8 mouse cellular contexts compared by ENCODE assay signal in the genomic region with DNA sequence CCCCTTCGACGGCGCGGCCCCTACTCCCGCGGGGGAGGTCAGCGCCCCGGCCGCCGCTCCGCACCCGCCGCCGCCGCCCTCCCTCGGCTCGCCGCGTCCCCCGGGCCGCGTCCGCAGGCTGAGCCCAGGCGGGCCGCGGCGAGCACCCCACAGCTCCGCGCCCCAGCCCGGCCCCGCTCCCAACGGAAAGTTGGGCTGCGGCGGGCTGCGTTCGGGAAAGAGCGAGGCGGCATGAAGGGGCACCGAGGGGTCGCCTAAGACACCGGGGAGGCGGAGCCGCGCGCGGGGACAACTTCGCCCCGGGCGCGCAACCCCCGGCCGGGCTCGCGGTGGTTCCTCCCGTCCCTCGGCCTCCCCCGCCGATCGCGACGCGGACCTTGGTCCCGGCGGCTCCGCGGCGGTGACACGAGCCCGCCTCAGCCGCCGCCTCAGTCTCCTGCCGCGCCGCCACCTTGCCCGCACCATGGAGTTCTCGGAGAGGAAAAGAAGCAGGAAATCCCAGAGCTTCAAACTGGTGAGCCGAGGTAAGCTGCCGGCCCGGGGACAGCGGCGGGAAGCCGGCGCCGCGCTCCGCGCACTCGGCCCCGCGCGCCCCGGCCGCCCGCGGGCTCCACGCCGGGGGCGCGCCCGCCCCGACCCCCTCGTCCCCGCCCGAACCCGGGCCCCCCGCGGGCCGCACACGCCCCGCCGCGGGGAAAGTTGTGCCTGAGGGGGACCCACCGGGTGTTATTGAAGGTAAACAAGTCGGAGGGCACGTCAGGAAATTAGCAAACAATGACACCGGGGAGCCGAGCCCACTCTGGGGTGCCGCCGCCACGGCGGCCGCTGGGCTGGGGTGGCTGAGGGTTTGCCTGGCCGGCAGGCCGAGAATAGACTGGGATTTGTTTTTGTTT. TPM values are rescaled to one million over a fixed set of nuclear protein-coding genes. Genes with fewer than 3 reads are reported as not detected.
DNase-seq lines count a peak whose midpoint lies in the region; ATAC-seq and TF ChIP-seq lines count a peak whose summit lies in the region.

TSS of gene Bend7 (plus strand) at position 63 of the 893 bp plus-strand sequence.

- peak; percentile 77 for ATAC-seq in forebrain, embryonic 12.5 days (ENCODE audit: low FRiP score)
- ATAC-seq in stomach, postnatal 0 days (ENCODE audit: low FRiP score, low TSS enrichment) = peak; percentile 87

- DNase-seq in MN1 (ENCODE audit: low spot score) = peak; percentile 13
- peak; percentile 18 to 30 for DNase-seq in adrenal gland, postnatal 4 days (ENCODE audit: low spot score in 2 of 2)
- peak; percentile 58 for DNase-seq in hindbrain, embryonic 10.5 days (ENCODE audit: low spot score)
- peak; percentile 5 to 15 for DNase-seq in left cerebral cortex, postnatal 36 days (ENCODE audit: low spot score in 2 of 2)
- DNase-seq in mesoderm, embryonic 11.5 days (ENCODE audit: low read depth, low spot score) = peak; percentile 28
- peak; percentile 70 for DNase-seq in stomach, postnatal 0 days (ENCODE audit: low spot score)
- no peak for DNase-seq in B cell, adult 2 months

- no peak for TF ChIP-seq EP300 in stomach, postnatal 0 days (optimal IDR thresholded peaks at IDR 0.05)

- no peaks in the 10 kb centered on the region for H3K36me3 ChIP-seq in forebrain, embryonic 12.5 days (replicated peaks)
- no peaks in the 10 kb centered on the region for H3K36me3 ChIP-seq in hindbrain, embryonic 10.5 days
- H3K36me3 ChIP-seq in stomach, postnatal 0 days (ENCODE audit: control insufficient read depth, insufficient read depth, low read length) = no peaks in the 10 kb centered on the region

- peaks cover 26% of the 10 kb centered on the region for H3K27me3 ChIP-seq in forebrain, embryonic 12.5 days
- H3K27me3 ChIP-seq in hindbrain, embryonic 10.5 days (ENCODE audit: insufficient read depth, poor library complexity, severe bottlenecking) = peaks cover 35% of the 10 kb centered on the region
- no peaks in the 10 kb centered on the region for H3K27me3 ChIP-seq in stomach, postnatal 0 days (ENCODE audit: control insufficient read depth, insufficient read depth, low read length)

- H3K27ac ChIP-seq in forebrain, embryonic 12.5 days = peak within 1 kb of the TSS; percentile 69
- H3K27ac ChIP-seq in hindbrain, embryonic 10.5 days = peak within 1 kb of the TSS; percentile 90
- H3K27ac ChIP-seq in stomach, postnatal 0 days (replicated peaks) = peak within 1 kb of the TSS; percentile 77

- H3K9ac ChIP-seq in forebrain, embryonic 12.5 days = peak within 1 kb of the TSS; percentile 75
- peak within 1 kb of the TSS; percentile 78 for H3K9ac ChIP-seq in stomach, postnatal 0 days (ENCODE audit: low read length)

- peak within 1 kb of the TSS; percentile 88 for H3K4me2 ChIP-seq in forebrain, embryonic 12.5 days
- peak within 1 kb of the TSS; percentile 85 for H3K4me2 ChIP-seq in stomach, postnatal 0 days (replicated peaks; ENCODE audit: low read depth)

- intact Hi-C loops in left cerebral cortex, postnatal 36 days (cut with DNase I) = loop anchor here (5.0 kb wide), 1 partner anchor 66 kb away; the partner anchor contains the start of gene Prpf18

- under 1% methylated on average over 96 of the region's 124 CpGs for WGBS in forebrain, embryonic 12.5 days
- WGBS in hindbrain, embryonic 10.5 days = under 1% methylated on average over 119 of the region's 124 CpGs
- WGBS in stomach, postnatal 0 days = under 1% methylated on average over 89 of the region's 124 CpGs

- H3K4me1 ChIP-seq in forebrain, embryonic 12.5 days = peaks cover 16% of the 10 kb centered on the region
- peaks cover 17% of the 10 kb centered on the region; the same call in 1 of the 2 replicates for H3K4me1 ChIP-seq in hindbrain, embryonic 10.5 days (replicated peaks)
- no peaks in the 10 kb centered on the region; the same call in 1 of the 2 replicates for H3K4me1 ChIP-seq in stomach, postnatal 0 days (replicated peaks; ENCODE audit: control insufficient read depth, insufficient read depth)

- no peak for TF ChIP-seq CTCF in stomach, postnatal 0 days (IDR thresholded peaks at IDR 0.05; ENCODE audit: low read depth)

- peak within 1 kb of the TSS; percentile 81 for H3K4me3 ChIP-seq in forebrain, embryonic 12.5 days (replicated peaks)
- H3K4me3 ChIP-seq in hindbrain, embryonic 10.5 days = peak within 1 kb of the TSS; percentile 79
- H3K4me3 ChIP-seq in stomach, postnatal 0 days (ENCODE audit: low read depth, low read length) = peak within 1 kb of the TSS; percentile 79

- H3K9me3 ChIP-seq in forebrain, embryonic 12.5 days = no peaks in the 10 kb centered on the region
- no peaks in the 10 kb centered on the region for H3K9me3 ChIP-seq in hindbrain, embryonic 10.5 days
- no peaks in the 10 kb centered on the region for H3K9me3 ChIP-seq in stomach, postnatal 0 days (ENCODE audit: control insufficient read depth, low read length)

RNA-seq across cellular contexts. Expression of gene Bend7, which starts in this region (rescaled TPM):
- 10 to 100 TPM; 22.3 to 22.9 TPM for total RNA-seq in adrenal gland, postnatal 4 days (2021)
- polyA plus RNA-seq in forebrain, embryonic 12.5 days (2016; fragmentation: Nextera tagmentation; extraction: Ambion mirVana) = 3.8 and 4.0 TPM in 2 replicates
- polyA plus RNA-seq in hindbrain, embryonic 10.5 days (2016; fragmentation: Nextera tagmentation; extraction: Ambion mirVana) = 2.8 and 3.3 TPM in 2 replicates
- total RNA-seq in left cerebral cortex, postnatal 36 days (2021) = 1 to 10 TPM; 1.4 to 3.1 TPM
- 4.4 and 4.5 TPM in 2 replicates for polyA plus RNA-seq in stomach, postnatal 0 days (2015; fragmentation: Nextera tagmentation; extraction: Ambion mirVana)

Comparison
In these comparisons a context has a peak if more than half of its experiments do, and no peak if none do; other contexts are left out.
1. RNA of gene Bend7 (total RNA-seq): 22.3 to 22.9 TPM in adrenal gland, postnatal 4 days; 1.4 to 3.1 TPM in left cerebral cortex, postnatal 36 days; every median in the first group is over 4 times any median in the second.
2. DNase-seq: peak in MN1 (single experiment), adrenal gland, postnatal 4 days (2 of 2), hindbrain, embryonic 10.5 days (single experiment), left cerebral cortex, postnatal 36 days (2 of 2), mesoderm, embryonic 11.5 days (single experiment) and stomach, postnatal 0 days (single experiment); none in B cell, adult 2 months (0 of 2).
3. Peak in every context shown above with its lines, with median percentiles within 50 percentile points of each other: H3K27ac ChIP-seq and H3K4me3 ChIP-seq.